9 mouse cellular contexts compared by ENCODE assay signal in genomic region chr9:72806731-72807419, GRCm38 (mm10). TPM values are rescaled to one million over a fixed set of nuclear protein-coding genes. Genes with fewer than 3 reads are reported as not detected.
DNase-seq lines count a peak whose midpoint lies in the region; ATAC-seq and TF ChIP-seq lines count a peak whose summit lies in the region.
"Had no signal": no experiment of that assay in that cellular context is flagged by ENCODE, and none has a peak within 500 bp of the region (broad histone marks: within the 10 kb centered on the region; RNA-seq: fewer than 3 reads in every experiment).

Gene Prtg, plus strand, starts transcription at chr9:72806874.

- H3K36me3 ChIP-seq in midbrain, embryonic 10.5 days = peaks cover 20% of the 10 kb centered on the region
- no peaks in the 10 kb centered on the region for H3K36me3 ChIP-seq in stomach, postnatal 0 days (ENCODE audit: control insufficient read depth, insufficient read depth, low read length)

- TF ChIP-seq EP300 in stomach, postnatal 0 days (optimal IDR thresholded peaks at IDR 0.05) = no peak

- peak within 1 kb of the TSS; percentile 78 for H3K4me3 ChIP-seq in midbrain, embryonic 10.5 days
- peak within 1 kb of the TSS; percentile 62 for H3K4me3 ChIP-seq in stomach, postnatal 0 days (ENCODE audit: low read depth, low read length)

- peak; percentile 29 for DNase-seq in ovary, postnatal 10 days (ENCODE audit: low spot score)
- DNase-seq in ovary, adult 18-20 months (ENCODE audit: low spot score) = no peak
- peak; percentile 74 to 75 for DNase-seq in cerebellum, postnatal 10 days
- peak; percentile 53 for DNase-seq in gastrocnemius, postnatal 14 days
- DNase-seq in kidney, postnatal 10 days = peak; percentile 66
- peak; percentile 94 for DNase-seq in midbrain, embryonic 10.5 days (ENCODE audit: low spot score)
- no peak for DNase-seq in stomach, postnatal 0 days (ENCODE audit: low spot score)
- no peak for DNase-seq in spleen, postnatal 14 days (ENCODE audit: low spot score in 2 of 2)

- peak within 1 kb of the TSS; percentile 59 for H3K9ac ChIP-seq in stomach, postnatal 0 days (ENCODE audit: low read length)

- ATAC-seq in stomach, postnatal 0 days (ENCODE audit: low FRiP score, low TSS enrichment) = peak; percentile 80

- no peaks in the 10 kb centered on the region for H3K9me3 ChIP-seq in midbrain, embryonic 10.5 days (replicated peaks)
- H3K9me3 ChIP-seq in stomach, postnatal 0 days (ENCODE audit: control insufficient read depth, low read length) = no peaks in the 10 kb centered on the region

- intact Hi-C loops in gastrocnemius, postnatal 14 days (cut with DNase I; ENCODE audit: low total_unique reads) = no loop called here

- peak within 1 kb of the TSS; percentile 98 for H3K4me2 ChIP-seq in stomach, postnatal 0 days (replicated peaks; ENCODE audit: low read depth)

- H3K27me3 ChIP-seq in midbrain, embryonic 10.5 days (ENCODE audit: low read depth, poor library complexity, severe bottlenecking) = peaks cover 7% of the 10 kb centered on the region
- no peaks in the 10 kb centered on the region for H3K27me3 ChIP-seq in stomach, postnatal 0 days (ENCODE audit: control insufficient read depth, insufficient read depth, low read length)

- H3K27ac ChIP-seq in midbrain, embryonic 10.5 days (replicated peaks) = peak within 1 kb of the TSS; percentile 99
- no peak within 1 kb of the TSS for H3K27ac ChIP-seq in stomach, postnatal 0 days (replicated peaks)

- H3K4me1 ChIP-seq in midbrain, embryonic 10.5 days = peaks cover 70% of the 10 kb centered on the region
- no peaks in the 10 kb centered on the region for H3K4me1 ChIP-seq in stomach, postnatal 0 days (replicated peaks; ENCODE audit: control insufficient read depth, insufficient read depth)

- TF ChIP-seq CTCF in stomach, postnatal 0 days (IDR thresholded peaks at IDR 0.05; ENCODE audit: low read depth) = no peak; the same call in 1 of the 2 replicates

- under 1% methylated on average over 56 of the region's 57 CpGs for WGBS in midbrain, embryonic 10.5 days
- under 1% methylated on average over 42 of the region's 57 CpGs for WGBS in stomach, postnatal 0 days

RNA-seq across cellular contexts. Expression of gene Prtg, which starts in this region (rescaled TPM):
- under 1 TPM; 0.45 to 0.80 TPM for total RNA-seq in gastrocnemius, postnatal 14 days (2021)
- polyA plus RNA-seq in midbrain, embryonic 10.5 days (2016; fragmentation: Nextera tagmentation; extraction: Ambion mirVana) = 9.9 and 19.9 TPM in 2 replicates
- polyA plus RNA-seq in stomach, postnatal 0 days (2015; fragmentation: Nextera tagmentation; extraction: Ambion mirVana) = 0.06 TPM in 2 replicates
- total RNA-seq: common myeloid progenitor, adult 5-6 weeks had no signal

Comparison
In these comparisons a context has a peak if more than half of its experiments do, and no peak if none do; other contexts are left out.
1. RNA of gene Prtg (polyA plus RNA-seq): 9.9 to 19.9 TPM in midbrain, embryonic 10.5 days; 0.06 TPM in stomach, postnatal 0 days; every median in the first group is over 10 times any median in the second.
2. DNase-seq: peak in ovary, postnatal 10 days (single experiment), cerebellum, postnatal 10 days (2 of 2), kidney, postnatal 10 days (single experiment) and midbrain, embryonic 10.5 days (single experiment); none in ovary, adult 18-20 months (single experiment), stomach, postnatal 0 days (single experiment) and spleen, postnatal 14 days (0 of 2).
3. Peak in DNase-seq in gastrocnemius, postnatal 14 days; RNA of the gene not detected or under 1 TPM.
4. Peak in ATAC-seq, H3K4me3 ChIP-seq, H3K9ac ChIP-seq and H3K4me2 ChIP-seq in stomach, postnatal 0 days; RNA of the gene not detected or under 1 TPM.